Mouse (Mus musculus): ENCODE measurements around the gene Tnfrsf9.
"Not testable (repeated sequence)": the region's sequence is repeated elsewhere in the genome, so short reads cannot be mapped to it uniquely, and the experiment has no call there.

Tnfrsf9 gene

GRCm38 (mm10) chr4:150894718-150895501 is 19.5 kb upstream of the Tnfrsf9 start:
- DNase-seq (ENCODE audit: low spot score in 2 of 2) = no peak

GRCm38 (mm10) chr4:150896896-150897624 is 17.3 kb upstream of the Tnfrsf9 start:
- no peak for DNase-seq (ENCODE audit: low spot score in 2 of 2)

DNA sequence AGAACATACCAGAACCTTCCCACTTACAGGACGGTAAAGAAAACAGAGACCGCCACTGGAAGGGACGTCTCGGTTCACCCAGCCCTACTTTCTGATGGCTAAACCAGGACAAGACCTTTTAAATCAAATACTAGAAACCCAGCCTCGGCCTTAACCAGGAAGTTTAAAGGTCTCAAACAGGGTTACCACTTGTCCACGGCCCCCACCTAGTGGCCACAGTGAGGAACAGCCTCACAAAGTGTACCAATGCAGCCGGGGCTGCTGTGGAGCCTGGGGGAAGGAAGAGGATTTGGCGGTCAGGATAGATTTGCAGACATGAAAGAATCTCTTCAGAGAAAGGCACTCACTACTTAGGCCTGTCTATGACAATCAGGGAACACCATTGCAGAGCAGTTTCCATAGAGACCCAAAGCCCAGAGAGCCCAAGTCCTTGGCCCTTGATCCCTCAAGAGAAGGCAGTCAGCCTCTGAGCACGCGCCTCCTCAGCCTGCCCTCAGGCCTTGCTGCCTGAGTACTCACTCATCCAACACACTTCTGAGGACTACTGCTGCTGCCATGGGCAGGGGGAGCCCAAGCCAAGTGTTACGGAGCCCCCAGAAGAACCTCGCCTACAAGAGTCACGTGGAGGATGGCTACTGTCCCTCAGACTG is 15.5 kb upstream of the Tnfrsf9 start:
- DNase-seq (ENCODE audit: low spot score in 2 of 2) = peak in 1 of 2 experiments; percentile 45

GRCm38 (mm10) chr4:150900486-150900885 is 13.9 kb upstream of the Tnfrsf9 start:
- no peak for DNase-seq (ENCODE audit: low spot score in 2 of 2)

- peak; percentile 48 to 74 for DNase-seq (ENCODE audit: low spot score in 2 of 2)
These were observed 12.7 kb upstream of the Tnfrsf9 start for GRCm38 (mm10) chr4:150901651-150902050.

- DNase-seq (ENCODE audit: low spot score in 2 of 2) = no peak
These were observed 12.3 kb upstream of the Tnfrsf9 start for GRCm38 (mm10) chr4:150902062-150902461.

- no peak for DNase-seq (ENCODE audit: low spot score in 2 of 2)
These were observed 11.1 kb upstream of the Tnfrsf9 start for GRCm38 (mm10) chr4:150903091-150903742.

- DNase-seq (ENCODE audit: low spot score in 2 of 2) = no peak
These were observed 7.3 kb upstream of the Tnfrsf9 start for GRCm38 (mm10) chr4:150907099-150907498.

GRCm38 (mm10) chr4:150908512-150908911 is 5.8 kb upstream of the Tnfrsf9 start:
- DNase-seq (ENCODE audit: low spot score in 2 of 2) = not testable (repeated sequence)

DNA sequence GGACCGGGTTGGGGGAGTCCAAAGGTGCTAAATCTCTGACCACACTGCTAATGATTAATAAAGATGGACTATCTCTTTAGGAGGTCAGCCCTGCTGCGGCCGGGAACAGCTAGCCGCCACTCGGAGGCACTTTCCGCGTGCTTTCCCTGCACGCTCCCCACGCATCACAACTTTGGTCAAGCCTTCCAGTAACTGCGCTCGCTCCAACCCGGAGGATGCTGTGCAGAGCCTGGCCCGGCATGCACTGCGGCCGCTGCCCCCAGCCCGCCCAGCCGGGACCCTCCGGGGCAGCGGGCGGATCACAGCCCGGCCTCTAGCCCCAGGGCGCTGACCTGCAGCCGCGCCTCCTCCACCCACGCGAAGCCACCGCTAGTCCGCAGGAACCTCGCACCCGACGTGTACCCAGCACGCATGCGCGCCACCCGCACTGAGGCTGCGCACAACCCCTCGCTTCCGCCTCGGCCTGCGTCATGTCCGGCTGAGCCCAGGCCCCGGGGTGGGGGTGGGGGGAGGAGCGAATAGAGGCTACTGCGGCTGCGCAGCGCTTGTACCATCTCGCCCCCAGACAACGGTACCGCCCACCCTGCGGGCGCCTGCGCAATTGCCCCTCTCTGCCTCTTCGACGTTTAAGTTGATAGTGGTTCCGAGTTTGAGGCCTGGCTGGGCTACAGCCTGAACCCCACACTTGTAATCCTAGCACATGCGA is 4.8 kb upstream of the Tnfrsf9 start:
- peak; percentile 93 to 98 for DNase-seq (ENCODE audit: low spot score in 2 of 2)

DNA sequence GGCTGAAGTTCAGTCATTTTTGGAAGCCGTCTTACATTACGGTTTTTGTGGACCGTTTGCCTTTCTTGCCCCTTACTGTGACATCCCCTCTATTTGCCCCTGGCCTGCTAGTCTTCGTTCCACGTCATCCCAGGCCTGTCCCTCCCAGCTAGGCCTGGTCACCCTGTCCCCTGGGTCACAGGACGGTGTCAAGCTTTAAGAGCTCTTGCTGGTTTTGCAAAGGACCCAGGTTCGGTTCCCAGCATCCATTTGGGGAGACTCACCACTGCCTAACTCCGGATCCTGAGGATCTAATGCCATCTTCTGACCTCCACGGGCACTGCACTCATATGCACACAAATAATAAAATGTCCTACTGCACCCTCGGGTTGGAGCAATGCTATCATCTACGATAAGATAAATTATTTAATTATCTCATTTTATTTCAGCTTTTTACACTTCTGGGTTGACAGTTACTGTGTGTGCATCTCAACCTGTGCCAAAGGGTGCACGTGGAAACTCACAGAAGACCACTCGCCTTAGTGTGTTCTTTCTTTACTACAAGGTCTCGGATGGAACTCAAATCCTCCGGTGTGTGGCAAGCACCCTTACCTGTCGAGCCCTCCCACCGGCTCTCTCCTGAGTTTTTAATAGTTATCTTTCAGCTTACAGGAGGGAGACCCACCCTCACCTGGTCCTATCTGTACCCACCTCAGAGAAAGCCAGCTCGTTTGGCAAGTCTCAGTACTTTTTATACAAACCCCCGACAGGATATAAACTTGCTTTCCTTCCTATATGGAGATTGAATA is 4.0 kb upstream of the Tnfrsf9 start:
- no peak for DNase-seq (ENCODE audit: low spot score in 2 of 2)

DNA sequence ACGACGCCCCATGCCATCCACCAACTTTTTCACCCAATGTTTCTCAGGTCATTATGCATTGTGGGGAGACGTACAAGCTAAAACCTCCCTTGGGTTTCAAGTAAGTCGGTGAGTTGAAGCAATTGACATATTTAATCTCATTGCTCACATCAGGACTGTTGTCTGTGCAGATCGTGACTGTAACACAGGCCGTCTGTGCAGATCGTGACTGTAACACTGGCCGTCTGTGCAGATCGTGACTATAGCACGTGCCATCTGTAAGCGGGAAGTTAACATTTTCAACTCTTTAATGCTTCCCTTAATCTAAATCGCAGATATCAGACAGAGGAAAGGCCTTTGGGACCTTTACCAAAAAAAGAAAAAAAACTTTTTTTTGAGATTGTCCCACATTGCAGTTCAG is 619 bp upstream of the Tnfrsf9 start:
- no peak for DNase-seq (ENCODE audit: low spot score in 2 of 2)

- DNase-seq (ENCODE audit: low spot score in 2 of 2) = no peak
These were observed 982 bp downstream of the Tnfrsf9 start for GRCm38 (mm10) chr4:150915181-150915906.

- DNase-seq (ENCODE audit: low spot score in 2 of 2) = no peak
These were observed 3.1 kb downstream of the Tnfrsf9 start for GRCm38 (mm10) chr4:150917336-150918027.

GRCm38 (mm10) chr4:150921206-150921605 is 6.8 kb downstream of the Tnfrsf9 start:
- no peak for DNase-seq (ENCODE audit: low spot score in 2 of 2)

DNA sequence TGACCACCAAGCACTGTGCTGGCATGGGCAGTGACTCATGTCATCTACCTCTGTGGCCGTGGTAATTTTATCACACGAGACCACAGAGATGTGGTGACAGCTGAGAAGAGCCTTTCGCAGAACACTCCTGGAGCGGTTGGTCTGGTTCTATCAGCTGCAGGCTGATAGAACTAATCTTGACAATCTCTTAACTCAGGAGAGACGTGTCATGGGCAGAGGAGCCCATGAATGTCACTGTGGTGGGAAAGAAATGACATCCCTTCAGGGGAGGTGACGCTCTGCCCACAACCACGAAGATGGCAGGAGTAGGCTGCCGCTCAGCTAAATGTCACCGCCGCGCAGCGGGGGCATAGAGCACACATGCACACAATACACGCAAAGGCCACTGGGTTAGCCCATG is 9.9 kb downstream of the Tnfrsf9 start:
- no peak for DNase-seq (ENCODE audit: low spot score in 2 of 2)

GRCm38 (mm10) chr4:150924936-150925335 is 10.6 kb downstream of the Tnfrsf9 start:
- no peak for DNase-seq (ENCODE audit: low spot score in 2 of 2)

- DNase-seq (ENCODE audit: low spot score in 2 of 2) = no peak
These were observed 11.6 kb downstream of the Tnfrsf9 start for GRCm38 (mm10) chr4:150925923-150926322.

All from frontal cortex, postnatal 25 days (tissue).